15 mouse cellular contexts compared by ENCODE assay signal in the genomic region with DNA sequence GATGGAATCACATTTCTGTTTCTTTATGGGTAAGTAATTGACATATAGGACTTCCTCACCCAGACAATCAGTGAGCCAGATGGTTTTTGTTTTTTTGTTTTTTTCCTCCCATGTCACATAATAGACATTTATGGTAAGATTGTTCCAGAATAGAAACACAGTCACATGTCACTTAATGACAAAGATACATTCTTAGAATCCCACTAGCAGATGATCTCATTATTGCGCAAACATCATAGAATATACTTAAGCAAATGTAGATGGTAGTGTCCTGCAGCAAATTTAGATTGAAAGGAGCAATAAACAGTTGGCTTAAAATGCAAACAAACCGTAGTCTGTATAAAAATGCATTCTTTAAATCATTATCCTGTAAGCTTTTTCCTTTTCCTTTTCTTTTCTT.
"Had no signal": no experiment of that assay in that cellular context is flagged by ENCODE, and none has a peak within 500 bp of the region (broad histone marks: within the 10 kb centered on the region; RNA-seq: fewer than 3 reads in every experiment).

No protein-coding gene starts in this region.

- DNase-seq: lung, adult 18-20 months; lung, postnatal 10 days; lung, postnatal 4 days; midbrain, embryonic 14.5 days; right cerebral cortex, postnatal 14 days; thymus, postnatal 14 days; thymus, postnatal 36 days had no signal

- H3K27ac ChIP-seq: liver, embryonic 14.5 days; lung, embryonic 15.5 days; midbrain, embryonic 10.5 days; midbrain, embryonic 12.5 days; neural tube, embryonic 12.5 days; stomach, embryonic 15.5 days; stomach, postnatal 0 days had no signal

- H3K4me3 ChIP-seq: lung, embryonic 15.5 days; midbrain, embryonic 10.5 days; midbrain, embryonic 12.5 days; neural tube, embryonic 12.5 days; stomach, embryonic 15.5 days had no signal

- ATAC-seq: midbrain, embryonic 16.5 days had no signal

- H3K4me1 ChIP-seq: midbrain, embryonic 10.5 days; midbrain, embryonic 12.5 days; neural tube, embryonic 12.5 days; stomach, embryonic 15.5 days had no signal

- H3K27me3 ChIP-seq: lung, embryonic 15.5 days; midbrain, embryonic 12.5 days; neural tube, embryonic 12.5 days; stomach, embryonic 15.5 days had no signal

- H3K9me3 ChIP-seq: lung, embryonic 15.5 days; midbrain, embryonic 10.5 days; midbrain, embryonic 12.5 days; neural tube, embryonic 12.5 days; stomach, embryonic 15.5 days had no signal

- H3K4me2 ChIP-seq: lung, embryonic 15.5 days; midbrain, embryonic 12.5 days; neural tube, embryonic 12.5 days; stomach, embryonic 15.5 days had no signal

- H3K9ac ChIP-seq: liver, embryonic 14.5 days; lung, embryonic 15.5 days; midbrain, embryonic 12.5 days; neural tube, embryonic 12.5 days; stomach, embryonic 15.5 days had no signal

- H3K36me3 ChIP-seq: lung, embryonic 15.5 days; midbrain, embryonic 10.5 days; midbrain, embryonic 12.5 days; neural tube, embryonic 12.5 days; stomach, embryonic 15.5 days had no signal
